Comparison of ENCODE assay signal across 8 mouse cellular contexts in genomic region chr7:28945416-28946270, GRCm38 (mm10). TPM values are rescaled to one million over a fixed set of nuclear protein-coding genes. Genes with fewer than 3 reads are reported as not detected.
DNase-seq lines count a peak whose midpoint lies in the region; ATAC-seq and TF ChIP-seq lines count a peak whose summit lies in the region.

No protein-coding gene starts in this region.

- TF ChIP-seq CTCF in midbrain, postnatal 0 days (IDR thresholded peaks at IDR 0.05) = no peak

- no peaks in the 10 kb centered on the region for H3K9me3 ChIP-seq in midbrain, embryonic 10.5 days (replicated peaks)
- no peaks in the 10 kb centered on the region for H3K9me3 ChIP-seq in midbrain, postnatal 0 days (ENCODE audit: low read length)
- no peaks in the 10 kb centered on the region for H3K9me3 ChIP-seq in heart, embryonic 13.5 days
- H3K9me3 ChIP-seq in limb, embryonic 13.5 days = no peaks in the 10 kb centered on the region
- H3K9me3 ChIP-seq in neural tube, embryonic 13.5 days = no peaks in the 10 kb centered on the region

- 49% methylated on average over 10 of the region's 10 CpGs for WGBS in midbrain, embryonic 10.5 days
- 52% methylated on average over 10 of the region's 10 CpGs for WGBS in midbrain, postnatal 0 days
- 6% methylated on average over 10 of the region's 10 CpGs for WGBS in heart, embryonic 13.5 days
- 9% methylated on average over 10 of the region's 10 CpGs for WGBS in limb, embryonic 13.5 days
- WGBS in neural tube, embryonic 13.5 days = 40% methylated on average over 10 of the region's 10 CpGs

- H3K27me3 ChIP-seq in midbrain, embryonic 10.5 days (ENCODE audit: low read depth, poor library complexity, severe bottlenecking) = no peaks in the 10 kb centered on the region
- no peaks in the 10 kb centered on the region for H3K27me3 ChIP-seq in midbrain, postnatal 0 days (ENCODE audit: insufficient read depth, low read length)
- no peaks in the 10 kb centered on the region for H3K27me3 ChIP-seq in heart, embryonic 13.5 days (replicated peaks)
- H3K27me3 ChIP-seq in limb, embryonic 13.5 days = no peaks in the 10 kb centered on the region
- H3K27me3 ChIP-seq in neural tube, embryonic 13.5 days = no peaks in the 10 kb centered on the region

- peak overlapping the region; percentile 75 for H3K27ac ChIP-seq in midbrain, embryonic 10.5 days (replicated peaks)
- H3K27ac ChIP-seq in midbrain, postnatal 0 days (ENCODE audit: low read depth, low read length) = no peak overlapping the region
- H3K27ac ChIP-seq in heart, embryonic 13.5 days (replicated peaks) = peak overlapping the region; percentile 99
- H3K27ac ChIP-seq in limb, embryonic 13.5 days = peak overlapping the region; percentile 94
- H3K27ac ChIP-seq in neural tube, embryonic 13.5 days (replicated peaks) = peak overlapping the region; percentile 80

- peaks cover 61% of the 10 kb centered on the region for H3K36me3 ChIP-seq in midbrain, embryonic 10.5 days
- H3K36me3 ChIP-seq in midbrain, postnatal 0 days (ENCODE audit: insufficient read depth, low read length) = no peaks in the 10 kb centered on the region
- H3K36me3 ChIP-seq in heart, embryonic 13.5 days = peaks cover 42% of the 10 kb centered on the region
- peaks cover 23% of the 10 kb centered on the region; the same call in 1 of the 2 replicates for H3K36me3 ChIP-seq in limb, embryonic 13.5 days
- H3K36me3 ChIP-seq in neural tube, embryonic 13.5 days = no peaks in the 10 kb centered on the region

- DNase-seq in midbrain, embryonic 10.5 days (ENCODE audit: low spot score) = peak; percentile 38
- no peak for DNase-seq in midbrain, postnatal 0 days (ENCODE audit: low spot score)
- no peak for DNase-seq in layer of hippocampus, adult 9-11 months
- no peak for DNase-seq in adrenal gland, postnatal 10 days
- no peak for DNase-seq in gastrocnemius, postnatal 36 days

- intact Hi-C loops in gastrocnemius, postnatal 36 days (cut with DNase I) = no loop called here

- no peak for ATAC-seq in midbrain, postnatal 0 days (ENCODE audit: low FRiP score)
- ATAC-seq in heart, embryonic 13.5 days (ENCODE audit: extremely low read depth, insufficient number of reproducible peaks, low FRiP score, low TSS enrichment) = peak; percentile 69
- peak; percentile 87 for ATAC-seq in limb, embryonic 13.5 days (ENCODE audit: low FRiP score, low read depth)
- ATAC-seq in neural tube, embryonic 13.5 days (ENCODE audit: low read depth) = peak; percentile 46; the same call in 1 of the 2 replicates

- H3K4me1 ChIP-seq in midbrain, embryonic 10.5 days = peaks cover 45% of the 10 kb centered on the region
- no peaks in the 10 kb centered on the region for H3K4me1 ChIP-seq in midbrain, postnatal 0 days (ENCODE audit: insufficient read depth, low read length)
- H3K4me1 ChIP-seq in heart, embryonic 13.5 days = peaks cover 100% of the 10 kb centered on the region
- peaks cover 93% of the 10 kb centered on the region for H3K4me1 ChIP-seq in limb, embryonic 13.5 days
- peaks cover 37% of the 10 kb centered on the region for H3K4me1 ChIP-seq in neural tube, embryonic 13.5 days (replicated peaks)

- H3K9ac ChIP-seq in midbrain, postnatal 0 days (replicated peaks; ENCODE audit: low read length, poor library complexity, severe bottlenecking) = no peak overlapping the region
- peak overlapping the region; percentile 79 for H3K9ac ChIP-seq in heart, embryonic 13.5 days
- peak overlapping the region; percentile 54 for H3K9ac ChIP-seq in limb, embryonic 13.5 days
- peak overlapping the region; percentile 31; the same call in 1 of the 2 replicates for H3K9ac ChIP-seq in neural tube, embryonic 13.5 days

- H3K4me3 ChIP-seq in midbrain, embryonic 10.5 days = no peak overlapping the region
- H3K4me3 ChIP-seq in midbrain, postnatal 0 days (ENCODE audit: low read depth, low read length) = no peak overlapping the region
- 0 out of 2 replicates have a peak overlapping the region, but pooled peaks have one; percentile 10 for H3K4me3 ChIP-seq in heart, embryonic 13.5 days
- no peak overlapping the region for H3K4me3 ChIP-seq in limb, embryonic 13.5 days
- H3K4me3 ChIP-seq in neural tube, embryonic 13.5 days = no peak overlapping the region

- no peak overlapping the region for H3K4me2 ChIP-seq in midbrain, postnatal 0 days (ENCODE audit: low read depth, low read length, poor library complexity, severe bottlenecking)
- peak overlapping the region; percentile 56 for H3K4me2 ChIP-seq in heart, embryonic 13.5 days
- H3K4me2 ChIP-seq in limb, embryonic 13.5 days (replicated peaks) = peak overlapping the region; percentile 50
- H3K4me2 ChIP-seq in neural tube, embryonic 13.5 days = no peak overlapping the region

RNA-seq across cellular contexts. Expression of gene Actn4, which starts 16.5 kb away (rescaled TPM):
- 236 and 239 TPM in 2 replicates for polyA plus RNA-seq in midbrain, embryonic 10.5 days (2016; fragmentation: Nextera tagmentation; extraction: Ambion mirVana)
- 74.7 and 86.9 TPM in 2 replicates for total RNA-seq in midbrain, postnatal 0 days (2014; rRNA removed)
- 101 and 105 TPM in 2 replicates for polyA plus RNA-seq in midbrain, postnatal 0 days (2015; fragmentation: Nextera tagmentation; extraction: Ambion mirVana)
- polyA plus RNA-seq in heart, embryonic 13.5 days (2015; fragmentation: Nextera tagmentation; extraction: Ambion mirVana) = 259 and 266 TPM in 2 replicates
- polyA plus RNA-seq in limb, embryonic 13.5 days (2015; fragmentation: Nextera tagmentation; extraction: Ambion mirVana) = 270 and 300 TPM in 2 replicates
- 142 and 147 TPM in 2 replicates for polyA plus RNA-seq in neural tube, embryonic 13.5 days (2015; fragmentation: Nextera tagmentation; extraction: Ambion mirVana)
- 100 to 1,000 TPM; 236 to 261 TPM for total RNA-seq in adrenal gland, postnatal 10 days (2021)
- 10 to 100 TPM; 31.6 to 35.1 TPM for total RNA-seq in gastrocnemius, postnatal 36 days (2021)

RNA-seq across cellular contexts. Expression of gene Eif3k, which starts 36.0 kb away (rescaled TPM):
- 402 and 429 TPM in 2 replicates for polyA plus RNA-seq in midbrain, embryonic 10.5 days (2016; fragmentation: Nextera tagmentation; extraction: Ambion mirVana)
- 405 and 482 TPM in 2 replicates for total RNA-seq in midbrain, postnatal 0 days (2014; rRNA removed)
- 292 and 309 TPM in 2 replicates for polyA plus RNA-seq in midbrain, postnatal 0 days (2015; fragmentation: Nextera tagmentation; extraction: Ambion mirVana)
- 257 and 300 TPM in 2 replicates for polyA plus RNA-seq in heart, embryonic 13.5 days (2015; fragmentation: Nextera tagmentation; extraction: Ambion mirVana)
- 422 and 454 TPM in 2 replicates for polyA plus RNA-seq in limb, embryonic 13.5 days (2015; fragmentation: Nextera tagmentation; extraction: Ambion mirVana)
- 352 and 359 TPM in 2 replicates for polyA plus RNA-seq in neural tube, embryonic 13.5 days (2015; fragmentation: Nextera tagmentation; extraction: Ambion mirVana)
- total RNA-seq in adrenal gland, postnatal 10 days (2021) = 100 to 1,000 TPM; 240 to 250 TPM
- total RNA-seq in gastrocnemius, postnatal 36 days (2021) = 100 to 1,000 TPM; 119 to 125 TPM

RNA-seq across cellular contexts. Expression of gene Map4k1, which starts 36.2 kb away (rescaled TPM):
- polyA plus RNA-seq in midbrain, embryonic 10.5 days (2016; fragmentation: Nextera tagmentation; extraction: Ambion mirVana) = 7.9 and 11.4 TPM in 2 replicates
- total RNA-seq in midbrain, postnatal 0 days (2014; rRNA removed) = 5.6 and 17.4 TPM in 2 replicates
- polyA plus RNA-seq in midbrain, postnatal 0 days (2015; fragmentation: Nextera tagmentation; extraction: Ambion mirVana) = 18.2 and 21.0 TPM in 2 replicates
- 3.4 and 5.3 TPM in 2 replicates for polyA plus RNA-seq in heart, embryonic 13.5 days (2015; fragmentation: Nextera tagmentation; extraction: Ambion mirVana)
- 9.5 and 10.0 TPM in 2 replicates for polyA plus RNA-seq in limb, embryonic 13.5 days (2015; fragmentation: Nextera tagmentation; extraction: Ambion mirVana)
- polyA plus RNA-seq in neural tube, embryonic 13.5 days (2015; fragmentation: Nextera tagmentation; extraction: Ambion mirVana) = 4.1 and 5.3 TPM in 2 replicates
- total RNA-seq in adrenal gland, postnatal 10 days (2021) = 1 to 10 TPM; 3.3 to 4.9 TPM
- under 1 TPM; 0.27 to 0.46 TPM for total RNA-seq in gastrocnemius, postnatal 36 days (2021)

Comparison
In these comparisons a context has a peak if more than half of its experiments do, and no peak if none do; other contexts are left out.
1. H3K4me2 ChIP-seq: peak in heart, embryonic 13.5 days (single experiment) and limb, embryonic 13.5 days (single experiment); none in midbrain, postnatal 0 days (single experiment) and neural tube, embryonic 13.5 days (single experiment).